9 mouse cellular contexts compared by ENCODE assay signal in genomic region chr15:98809390-98809789, GRCm38 (mm10). TPM values are rescaled to one million over a fixed set of nuclear protein-coding genes. Genes with fewer than 3 reads are reported as not detected.
DNase-seq lines count a peak whose midpoint lies in the region; ATAC-seq lines count a peak whose summit lies in the region.
"Had no signal": no experiment of that assay in that cellular context is flagged by ENCODE, and none has a peak within 500 bp of the region (broad histone marks: within the 10 kb centered on the region; RNA-seq: fewer than 3 reads in every experiment).

Gene Ddn (minus strand): TSS chr15:98809490.

- H3K9me3 ChIP-seq in heart, embryonic 16.5 days (replicated peaks; ENCODE audit: control insufficient read depth, low read length), result no peaks in the 10 kb centered on the region
- H3K9me3 ChIP-seq in hindbrain, embryonic 13.5 days, result no peaks in the 10 kb centered on the region
- no peaks in the 10 kb centered on the region for H3K9me3 ChIP-seq in liver, embryonic 15.5 days (replicated peaks)

- 31% methylated on average over 3 of the region's 3 CpGs for WGBS in heart, embryonic 16.5 days
- WGBS in hindbrain, embryonic 13.5 days, result 44% methylated on average over 3 of the region's 3 CpGs
- WGBS in liver, embryonic 15.5 days (ENCODE audit: insufficient replicate concordance), result 59% methylated on average over 3 of the region's 3 CpGs

- H3K36me3 ChIP-seq in heart, embryonic 16.5 days (ENCODE audit: control insufficient read depth, insufficient read depth), result peaks cover 19% of the 10 kb centered on the region
- peaks cover 31% of the 10 kb centered on the region for H3K36me3 ChIP-seq in hindbrain, embryonic 13.5 days
- H3K36me3 ChIP-seq in liver, embryonic 15.5 days (replicated peaks), result peaks cover 40% of the 10 kb centered on the region

- peaks cover 48% of the 10 kb centered on the region for H3K27me3 ChIP-seq in heart, embryonic 16.5 days (ENCODE audit: control insufficient read depth, insufficient read depth, low read length)
- H3K27me3 ChIP-seq in hindbrain, embryonic 13.5 days, result peaks cover 68% of the 10 kb centered on the region
- H3K27me3 ChIP-seq in liver, embryonic 15.5 days, result peaks cover 65% of the 10 kb centered on the region

- H3K9ac ChIP-seq in heart, embryonic 16.5 days (ENCODE audit: low read length), result no peak within 1 kb of the TSS
- H3K9ac ChIP-seq in hindbrain, embryonic 13.5 days, result peak within 1 kb of the TSS; percentile 68
- H3K9ac ChIP-seq in liver, embryonic 15.5 days, result no peak within 1 kb of the TSS

- no peak for DNase-seq in heart, adult 8-10 months (ENCODE audit: low spot score)
- peak; percentile 25 for DNase-seq in brain, adult 2 months (ENCODE audit: low read depth, low spot score)
- DNase-seq in urinary bladder, postnatal 14 days (ENCODE audit: low spot score), result no peak
- DNase-seq in gastrocnemius, postnatal 36 days, result no peak
- DNase-seq in right cerebral cortex, adult 18-20 months, result no peak
- DNase-seq: kidney, adult 9 months had no signal

- intact Hi-C loops in gastrocnemius, postnatal 36 days (cut with DNase I), result no loop called here

- H3K27ac ChIP-seq in heart, embryonic 16.5 days (ENCODE audit: low read length), result no peak within 1 kb of the TSS
- no peak within 1 kb of the TSS for H3K27ac ChIP-seq in hindbrain, embryonic 13.5 days
- no peak within 1 kb of the TSS for H3K27ac ChIP-seq in liver, embryonic 15.5 days (replicated peaks)

- H3K4me1 ChIP-seq in heart, embryonic 16.5 days (ENCODE audit: control insufficient read depth, insufficient read depth, low read length), result peaks cover 36% of the 10 kb centered on the region
- H3K4me1 ChIP-seq in hindbrain, embryonic 13.5 days (replicated peaks), result peaks cover 49% of the 10 kb centered on the region
- peaks cover 36% of the 10 kb centered on the region for H3K4me1 ChIP-seq in liver, embryonic 15.5 days (replicated peaks)

- H3K4me3 ChIP-seq in heart, embryonic 16.5 days (ENCODE audit: low read length), result peak within 1 kb of the TSS; percentile 46
- peak within 1 kb of the TSS; percentile 48 for H3K4me3 ChIP-seq in hindbrain, embryonic 13.5 days
- no peak within 1 kb of the TSS for H3K4me3 ChIP-seq in liver, embryonic 15.5 days (replicated peaks)

- no peak for ATAC-seq in heart, embryonic 16.5 days (replicated peaks; ENCODE audit: extremely low read depth, insufficient read depth, low FRiP score)
- ATAC-seq in hindbrain, embryonic 13.5 days (ENCODE audit: low FRiP score), result no peak
- ATAC-seq in liver, embryonic 15.5 days (ENCODE audit: insufficient read depth), result no peak

- H3K4me2 ChIP-seq in heart, embryonic 16.5 days (ENCODE audit: low read depth, low read length), result peak within 1 kb of the TSS; percentile 68
- H3K4me2 ChIP-seq in hindbrain, embryonic 13.5 days, result peak within 1 kb of the TSS; percentile 77
- peak within 1 kb of the TSS; percentile 62; the same call in 1 of the 2 replicates for H3K4me2 ChIP-seq in liver, embryonic 15.5 days

RNA-seq across cellular contexts. Expression of gene Ddn, which starts in this region (rescaled TPM):
- polyA plus RNA-seq in heart, embryonic 16.5 days (2015; fragmentation: Nextera tagmentation; extraction: Ambion mirVana), result 0.32 and 0.35 TPM in 2 replicates
- total RNA-seq in heart, adult 8-10 months (2022), result under 1 TPM; 0.63 to 0.84 (median 0.72) TPM
- 0.63 and 0.69 TPM in 2 replicates for polyA plus RNA-seq in hindbrain, embryonic 13.5 days (2015; fragmentation: Nextera tagmentation; extraction: Ambion mirVana)
- not detected in 2 replicates for polyA plus RNA-seq in liver, embryonic 15.5 days (2015; fragmentation: Nextera tagmentation; extraction: Ambion mirVana)
- under 1 TPM; 0.28 to 0.96 TPM for total RNA-seq in gastrocnemius, postnatal 36 days (2021)
